Mouse (Mus musculus) thymus, adult 2 months (tissue): ENCODE results near the gene Gm9903. TPM values are rescaled to one million over a fixed set of nuclear protein-coding genes. Genes with fewer than 3 reads are reported as not detected.

Source experiments
- DNase-seq: peaks from one replicate; pipeline ENCODE4 v3.0.0; 2021
- H3K27ac ChIP-seq: fragments of 200-500 bp; 2 replicates; pipeline ENCODE4 v1.5.1; 2012; ENCODE audit warnings: low read length, control low read depth; ENCODE audit not compliant: control insufficient read depth, insufficient read depth
- H3K27me3 ChIP-seq: fragments of 200-500 bp; 2 replicates; pipeline ENCODE4 v1.6.1; 2012; ENCODE audit warnings: mild to moderate bottlenecking, low read length, moderate library complexity, mixed read lengths; ENCODE audit not compliant: control insufficient read depth, insufficient read depth
- H3K36me3 ChIP-seq: fragments of 200-500 bp; 2 replicates; pipeline ENCODE4 v1.6.1; 2012; ENCODE audit warnings: mild to moderate bottlenecking, low read length, moderate library complexity; ENCODE audit not compliant: control insufficient read depth, insufficient read depth
- H3K4me1 ChIP-seq: fragments of 200-500 bp; replicated peaks from 2 replicates; pipeline ENCODE4 v1.6.1; 2012; ENCODE audit warnings: low read length; ENCODE audit not compliant: control insufficient read depth, insufficient read depth
- H3K4me3 ChIP-seq: fragments of 200-500 bp; 2 replicates; pipeline ENCODE4 v1.5.1; 2012; ENCODE audit warnings: mild to moderate bottlenecking, low read length, control low read depth, moderate library complexity; ENCODE audit not compliant: control insufficient read depth, insufficient read depth
- CTCF ChIP-seq: fragments of 200-500 bp; IDR thresholded peaks from 2 replicates; pipeline ENCODE4 v1.5.1; 2012; ENCODE audit warnings: mild to moderate bottlenecking, control low read depth, low read length, moderate library complexity, borderline replicate concordance; ENCODE audit not compliant: control insufficient read depth, poor library complexity, insufficient read depth; ENCODE audit errors: extremely low read depth
- POLR2A ChIP-seq: fragments of 200-500 bp; IDR thresholded peaks from 2 replicates; pipeline ENCODE4 v1.6.1; 2012; ENCODE audit warnings: mild to moderate bottlenecking, low read length, control low read depth, moderate library complexity; ENCODE audit not compliant: control insufficient read depth, poor library complexity, insufficient read depth; ENCODE audit errors: extremely low read depth
- WGBS: fragments of 180-500 bp; shearing (Covaris S2); methylation state at CpG from one replicate; pipeline ENCODE4 v1.1.7; 2018; 5-methylcytosine and 5-hydroxymethylcytosine counted together
- polyA plus RNA-seq: library from polyadenylated mRNA; depleted of rRNA; stranded (reverse); fragments of >200 nt; gene quantifications from 2 replicates; pipeline ENCODE4 v1.2.3, GENCODE M21; 2012

Gene Gm9903
- polyA plus RNA-seq, 1 experiment = 0.82 TPM

DNA sequence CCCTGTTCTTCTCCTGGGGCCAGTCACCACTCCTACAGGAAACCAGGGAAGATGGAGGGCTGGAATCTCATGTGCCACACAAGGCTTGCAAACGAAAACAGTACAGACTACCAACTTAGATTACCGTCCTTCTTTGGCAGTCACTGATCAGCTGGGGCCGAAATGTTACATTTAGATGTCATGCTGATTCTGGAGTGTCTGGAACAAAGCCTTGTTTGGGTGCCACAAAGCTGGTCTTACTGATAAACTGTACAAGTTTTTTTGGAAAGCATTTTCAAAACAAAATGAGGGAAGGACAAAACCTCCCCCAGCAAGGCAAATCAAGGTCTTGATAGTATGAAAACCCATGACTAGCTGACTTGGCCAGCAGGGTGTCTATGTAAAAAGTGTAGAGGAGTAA lies 6.0 kb upstream of the Gm9903 start:
- no peaks in the 10 kb centered on the region for H3K36me3 ChIP-seq
- H3K27ac ChIP-seq = no peak overlapping the region
- no peak for DNase-seq
- 96% methylated on average over 3 of the region's 3 CpGs for WGBS
- H3K4me1 ChIP-seq = peaks cover 5% of the 10 kb centered on the region
- H3K4me3 ChIP-seq = no peak overlapping the region
- no peaks in the 10 kb centered on the region for H3K27me3 ChIP-seq
- TF ChIP-seq POLR2A = no peak
- TF ChIP-seq CTCF = no peak

- no peak for TF ChIP-seq POLR2A
- no peak for TF ChIP-seq CTCF
- H3K27ac ChIP-seq = no peak overlapping the region; the same call in 1 of the 2 replicates
- 7% methylated on average over 4 of the region's 4 CpGs for WGBS
- H3K36me3 ChIP-seq = no peaks in the 10 kb centered on the region
- H3K4me1 ChIP-seq = peaks cover 13% of the 10 kb centered on the region
- H3K27me3 ChIP-seq = no peaks in the 10 kb centered on the region
- DNase-seq = no peak
- H3K4me3 ChIP-seq = no peak overlapping the region
Measured at GRCm38 (mm10) chr5:33627968-33628367, 1.8 kb upstream of the Gm9903 start.

DNA sequence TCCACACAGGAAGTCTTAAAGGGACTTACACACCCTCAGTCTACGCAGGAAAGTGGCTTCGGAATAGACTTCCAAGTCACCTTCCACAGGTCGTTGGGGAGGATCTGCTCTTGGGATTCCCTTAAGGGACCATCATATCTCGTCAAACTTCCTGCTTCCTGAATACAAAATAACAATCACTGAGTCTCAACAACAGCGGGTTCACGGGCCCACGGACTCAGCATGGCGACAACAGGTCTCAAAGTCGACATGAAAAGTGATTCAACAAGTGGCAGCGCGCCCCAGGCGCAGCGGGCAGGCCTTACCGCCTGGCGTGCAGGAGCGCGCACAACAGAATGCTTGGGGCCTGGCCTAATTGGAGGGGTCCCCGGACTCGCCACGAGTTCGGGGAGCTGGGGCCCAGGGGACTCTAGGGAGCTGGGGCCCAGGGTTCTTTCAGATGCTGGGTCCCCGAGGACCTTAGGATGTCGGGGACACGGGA lies 865 bp upstream of the Gm9903 start:
- under 1% methylated on average over 24 of the region's 24 CpGs for WGBS
- TF ChIP-seq POLR2A (no peak), CTCF (no peak)
- Histone ChIP-seq H3K4me3 (peak overlapping the region; percentile 61), H3K36me3 (no peaks in the 10 kb centered on the region), H3K27me3 (no peaks in the 10 kb centered on the region), H3K27ac (peak overlapping the region; percentile 91), H3K4me1 (peaks cover 13% of the 10 kb centered on the region)
- peak; percentile 68 for DNase-seq

DNA sequence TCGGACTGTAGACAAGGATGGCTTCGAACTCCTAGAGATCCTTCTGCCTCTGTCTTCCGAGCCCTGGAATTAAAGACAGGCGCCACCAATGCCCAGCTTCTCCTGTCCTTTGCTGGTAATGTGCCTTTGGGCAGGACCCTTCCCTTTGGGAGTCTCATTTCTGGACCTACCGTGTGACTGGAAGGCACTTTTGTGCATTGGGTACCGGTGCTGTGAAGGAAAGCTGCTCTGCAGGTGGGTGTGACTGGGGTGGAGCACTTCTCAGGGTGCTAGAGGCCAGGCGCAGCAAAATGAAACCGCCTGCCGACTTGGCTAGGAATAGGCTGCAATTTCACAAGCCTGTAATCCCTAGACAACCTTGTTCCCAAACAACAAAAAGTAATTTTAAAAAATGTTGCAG lies 336 bp downstream of the Gm9903 start:
- WGBS = 4% methylated on average over 9 of the region's 9 CpGs
- Histone ChIP-seq H3K4me1 (peaks cover 13% of the 10 kb centered on the region), H3K27ac (peak overlapping the region; percentile 26; the same call in 1 of the 2 replicates), H3K27me3 (no peaks in the 10 kb centered on the region), H3K36me3 (no peaks in the 10 kb centered on the region), H3K4me3 (peak overlapping the region; percentile 44)
- DNase-seq = peak; percentile 49
- TF ChIP-seq CTCF (no peak), POLR2A (no peak)

GRCm38 (mm10) chr5:33630615-33631014 lies 890 bp downstream of the Gm9903 start:
- Histone ChIP-seq H3K36me3 (no peaks in the 10 kb centered on the region), H3K27me3 (no peaks in the 10 kb centered on the region), H3K4me1 (peaks cover 13% of the 10 kb centered on the region), H3K27ac (peak overlapping the region; percentile 26; the same call in 1 of the 2 replicates), H3K4me3 (no peak overlapping the region)
- TF ChIP-seq POLR2A (no peak), CTCF (no peak)
- WGBS = 62% methylated on average over 4 of the region's 4 CpGs
- no peak for DNase-seq

- Histone ChIP-seq H3K27ac (no peak overlapping the region), H3K36me3 (0 out of 2 replicates have a peak, but pooled peaks cover 4% of the 10 kb centered on the region), H3K27me3 (no peaks in the 10 kb centered on the region), H3K4me3 (no peak overlapping the region), H3K4me1 (peaks cover 13% of the 10 kb centered on the region)
- no peak for TF ChIP-seq POLR2A
- no peak for TF ChIP-seq CTCF
- 97% methylated on average over 1 of the region's 1 CpGs for WGBS
- no peak for DNase-seq
Measured at GRCm38 (mm10) chr5:33632526-33632925, 2.8 kb downstream of the Gm9903 start.

DNA sequence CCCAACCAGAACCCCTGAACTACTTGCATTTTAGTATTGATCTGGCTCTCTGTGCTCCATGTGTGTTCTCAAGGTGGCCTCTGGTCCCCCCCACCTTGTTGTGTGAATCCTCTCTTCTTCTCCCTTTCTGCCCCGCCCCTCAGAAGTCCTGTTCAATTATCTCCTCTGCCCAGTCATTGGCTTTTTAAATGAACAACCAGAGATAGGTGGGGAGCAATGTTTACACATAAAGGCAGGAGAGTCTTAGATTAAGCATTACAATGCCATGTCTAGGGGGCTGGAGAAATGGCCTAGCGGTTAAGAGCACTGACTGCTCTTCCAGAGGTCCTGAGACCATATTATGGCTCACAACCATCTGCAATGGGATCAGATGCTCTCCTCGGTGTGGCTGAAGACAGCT lies 5.6 kb downstream of the Gm9903 start:
- Histone ChIP-seq H3K27me3 (no peaks in the 10 kb centered on the region), H3K36me3 (peaks cover 17% of the 10 kb centered on the region), H3K4me1 (peaks cover 4% of the 10 kb centered on the region), H3K27ac (no peak overlapping the region), H3K4me3 (no peak overlapping the region)
- TF ChIP-seq CTCF (no peak), POLR2A (no peak)
- no peak for DNase-seq
- WGBS = 92% methylated on average over 3 of the region's 3 CpGs
